Mouse (Mus musculus): ENCODE measurements around the gene Nsa2.

Gene Nsa2

GRCm38 (mm10) chr13:97087421-97087820, 50.3 kb downstream of the Nsa2 start:
- DNase-seq (ENCODE audit: low read depth, low spot score): no peak

DNA sequence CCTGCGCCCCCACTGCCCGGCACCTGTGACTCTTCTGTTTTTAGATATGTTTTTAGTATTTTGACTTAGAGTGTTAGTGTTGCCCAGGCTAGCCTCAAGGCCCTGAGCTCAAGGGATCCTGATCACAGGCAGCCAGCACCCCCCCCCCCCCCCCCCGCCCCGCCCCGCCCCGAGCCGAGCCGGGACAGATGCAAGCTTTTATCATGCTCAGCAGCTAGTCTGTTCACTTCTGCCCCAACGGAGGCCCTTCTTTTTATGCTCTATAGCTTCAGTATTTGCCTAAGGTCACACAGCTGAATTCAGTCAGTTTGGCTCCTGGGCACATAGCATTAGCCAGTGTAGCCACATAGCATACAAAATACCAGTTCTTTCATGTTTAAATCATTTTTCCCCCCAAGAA, 51.4 kb downstream of the Nsa2 start:
- no peak for DNase-seq (ENCODE audit: low read depth, low spot score)

DNA sequence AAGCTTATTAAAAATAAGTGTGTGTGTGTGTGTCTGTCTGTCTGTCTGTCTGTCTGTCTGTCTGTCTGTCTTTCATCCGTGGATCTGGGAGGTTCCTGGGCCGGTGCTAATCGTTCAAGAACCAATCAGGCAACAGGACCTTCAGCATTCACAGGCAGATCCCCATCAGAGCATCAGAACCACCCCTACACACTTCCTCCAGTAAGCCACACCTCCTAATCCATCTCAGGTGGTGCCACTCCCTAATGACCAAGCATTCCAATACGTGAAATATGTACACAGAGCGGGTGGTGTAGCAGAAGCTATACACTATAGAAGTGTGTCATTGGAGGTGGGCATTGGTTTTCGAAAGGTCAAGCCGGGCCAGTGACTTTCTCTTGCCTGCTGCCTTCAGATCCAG, 55.3 kb downstream of the Nsa2 start:
- DNase-seq (ENCODE audit: low read depth, low spot score): no peak

DNA sequence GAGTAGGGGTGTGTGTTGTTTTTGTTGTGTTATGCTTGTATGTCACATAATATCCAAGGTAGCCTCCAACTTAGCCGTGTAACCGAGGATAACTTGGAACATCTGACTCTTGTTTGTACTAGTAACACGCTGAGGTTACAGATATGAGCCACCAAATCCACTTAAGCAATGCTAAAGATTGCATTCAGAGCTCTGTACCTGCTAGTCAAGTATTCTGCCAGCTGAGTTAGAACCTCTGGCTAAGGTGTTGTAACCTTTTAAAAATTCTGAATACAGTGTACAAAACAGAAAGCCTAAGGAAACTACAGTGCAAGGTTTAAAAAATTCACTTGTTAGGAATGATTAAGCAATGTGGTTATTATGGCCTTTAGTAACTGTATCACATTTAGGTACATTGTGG, 57.1 kb downstream of the Nsa2 start:
- no peak for DNase-seq (ENCODE audit: low read depth, low spot score)

- DNase-seq (ENCODE audit: low read depth, low spot score): no peak
These were observed 57.5 kb downstream of the Nsa2 start for GRCm38 (mm10) chr13:97080201-97080600.
